Mouse (Mus musculus) urinary bladder, postnatal 10 days (tissue): ENCODE results near the gene Hsh2d.

Experiments used
- DNase-seq: peaks from one replicate; pipeline ENCODE4 v3.0.0; 2022; ENCODE audit warnings: low spot score

Hsh2d gene

DNA sequence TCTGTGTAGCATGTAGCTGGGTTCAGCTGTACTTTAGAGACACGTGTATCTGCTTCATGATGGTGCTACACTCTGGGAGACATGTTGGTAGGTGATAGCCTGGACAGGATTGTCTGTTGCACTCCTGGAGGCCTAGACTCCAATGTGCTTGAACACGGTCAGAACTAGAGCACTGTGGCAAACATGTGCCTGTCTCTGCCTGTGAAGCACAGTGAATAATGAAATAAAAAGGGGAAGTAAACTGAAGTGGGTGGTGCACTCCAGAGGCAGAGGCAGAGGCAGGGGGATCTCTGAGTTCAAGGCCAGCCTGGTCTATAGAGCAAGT lies 739 bp downstream of the Hsh2d start:
- no peak for DNase-seq

DNA sequence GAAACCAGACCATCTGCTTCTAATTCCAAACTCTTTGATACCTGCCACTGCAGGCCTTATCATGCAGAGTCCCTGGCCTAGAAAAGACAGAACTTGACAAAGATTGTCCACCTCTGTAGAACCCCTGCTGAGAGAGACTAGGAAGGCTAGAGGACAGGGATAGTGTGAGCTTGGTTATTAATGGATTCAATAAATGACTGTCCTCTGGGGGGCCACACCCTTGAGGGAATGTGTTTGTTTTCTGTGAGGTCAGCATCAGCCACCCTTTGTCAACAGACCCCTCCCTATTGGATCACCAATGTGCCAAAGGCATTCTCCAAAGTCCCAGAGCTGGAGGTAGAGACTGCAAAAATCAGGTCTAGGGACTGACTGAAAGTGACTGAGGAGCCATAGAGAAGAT lies 2.6 kb downstream of the Hsh2d start:
- DNase-seq = no peak

DNA sequence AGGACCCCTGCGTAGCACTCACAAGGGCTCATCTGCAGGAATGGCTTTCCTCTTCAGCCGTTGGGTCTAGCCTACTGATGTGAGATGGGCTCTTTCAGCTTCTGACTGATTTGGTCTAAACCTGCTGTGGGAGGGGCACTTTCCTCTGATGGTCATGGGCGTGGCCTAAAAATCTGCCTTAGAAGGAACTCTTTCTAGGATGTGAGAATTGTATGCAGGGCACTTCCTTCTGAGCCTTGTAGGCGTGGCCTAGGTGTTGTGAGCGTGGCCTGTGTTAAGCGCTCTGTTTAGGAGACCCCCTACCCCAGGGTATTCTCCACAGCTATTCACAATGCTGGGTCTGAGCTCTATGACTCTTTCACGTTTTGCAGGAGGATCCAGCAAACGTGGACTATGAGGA lies 8.6 kb downstream of the Hsh2d start:
- DNase-seq = no peak

DNA sequence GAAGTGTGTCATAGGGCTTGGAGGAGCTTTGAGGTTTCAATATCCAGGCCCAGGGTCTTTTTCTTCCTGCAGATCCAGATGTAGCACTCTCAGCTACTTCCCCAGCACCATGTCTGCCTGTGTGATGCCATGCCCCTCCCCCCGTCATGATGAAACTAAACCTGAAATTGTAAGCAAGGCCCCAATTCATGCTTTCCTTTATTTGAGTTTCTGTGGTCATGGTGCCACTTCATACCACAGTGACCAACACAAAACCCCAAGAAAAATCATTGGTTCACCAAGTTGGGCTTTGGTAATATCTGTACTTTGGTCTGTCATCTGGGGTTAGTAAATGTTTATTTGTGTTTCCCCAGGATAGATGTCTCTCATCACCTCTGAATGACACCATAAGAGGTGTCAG lies 19.1 kb downstream of the Hsh2d start:
- no peak for DNase-seq

DNA sequence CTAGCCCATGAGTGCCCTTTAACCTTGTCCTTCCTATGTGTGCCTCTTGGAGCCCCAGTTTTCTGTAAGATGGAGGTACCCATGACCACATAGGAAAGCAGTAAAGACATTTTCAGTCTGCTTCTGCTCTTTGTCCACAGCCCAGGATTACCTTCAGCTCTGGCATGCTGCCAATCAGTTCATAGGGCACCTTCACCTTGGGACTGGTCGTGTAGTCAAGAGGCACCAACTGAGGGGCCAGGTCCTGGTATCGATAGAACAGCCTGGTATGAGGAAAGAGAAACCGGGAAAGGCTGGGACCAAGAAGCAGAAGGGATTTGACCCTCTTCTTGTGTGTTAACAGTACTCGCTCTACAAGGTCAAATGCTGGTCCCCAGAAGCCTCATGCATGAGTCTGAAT lies 20.8 kb downstream of the Hsh2d start:
- DNase-seq = no peak

DNA sequence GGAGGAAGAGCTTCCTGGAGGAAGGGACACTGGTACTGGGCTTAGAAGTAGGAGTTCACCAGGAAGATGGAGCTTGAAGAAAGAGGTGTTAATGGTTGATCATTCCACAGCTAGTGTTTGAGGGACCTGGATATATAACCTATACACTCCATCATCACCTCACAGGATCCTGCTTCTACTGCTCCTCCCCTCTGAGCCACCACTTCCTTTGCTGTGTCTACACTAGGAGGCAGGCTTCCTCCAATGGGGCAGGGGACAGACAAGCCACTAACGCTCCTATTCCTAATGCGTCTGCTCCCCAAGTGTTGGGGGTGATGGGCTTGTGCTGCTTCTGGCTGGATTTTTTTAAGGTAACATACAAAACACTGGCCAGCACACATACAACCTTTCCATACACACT lies 21.3 kb downstream of the Hsh2d start:
- no peak for DNase-seq

DNA sequence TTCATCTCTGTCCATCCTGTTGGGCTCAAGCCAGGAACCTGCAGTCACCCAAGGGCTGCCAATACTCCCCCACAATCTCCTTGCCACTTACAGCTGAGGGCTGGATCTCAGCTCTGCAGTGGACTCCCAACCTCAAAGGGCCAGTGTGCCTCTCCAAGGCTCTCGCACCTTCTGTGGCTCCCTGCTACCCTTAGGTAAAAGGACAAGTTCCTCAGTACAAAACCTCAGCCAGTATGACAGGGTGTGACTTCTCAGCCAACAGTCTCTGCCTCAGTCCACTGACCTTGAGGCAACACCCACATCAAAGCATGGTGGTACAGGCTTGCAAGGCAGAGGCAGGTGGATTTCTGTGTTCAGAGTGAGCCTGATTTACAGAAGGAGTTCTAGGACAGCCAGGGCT lies 22.4 kb downstream of the Hsh2d start:
- DNase-seq = no peak

DNA sequence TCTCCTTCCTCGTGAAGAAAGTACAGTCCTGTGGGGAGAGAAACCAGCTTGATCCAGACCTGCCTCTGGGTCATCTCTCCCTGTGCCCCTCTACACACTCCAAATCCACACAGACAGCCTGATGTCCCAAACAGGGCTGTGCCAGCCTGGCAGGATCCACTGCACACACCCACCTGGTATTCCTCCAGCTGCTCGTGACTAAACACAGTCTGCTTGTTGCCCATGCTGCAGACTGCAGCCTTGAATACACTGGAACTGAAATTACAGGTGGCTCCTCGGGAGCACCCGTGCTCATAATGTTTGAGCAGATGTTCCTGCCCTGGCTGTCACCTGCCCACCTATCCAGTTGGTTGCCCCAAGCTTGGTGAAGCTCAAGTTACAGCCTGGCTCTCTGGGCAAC lies 23.3 kb downstream of the Hsh2d start, which contains the start of gene Cib3:
Gene Cib3 (minus strand): TSS at position 87 of the 400 bp plus-strand sequence.
- no peak for DNase-seq

DNA sequence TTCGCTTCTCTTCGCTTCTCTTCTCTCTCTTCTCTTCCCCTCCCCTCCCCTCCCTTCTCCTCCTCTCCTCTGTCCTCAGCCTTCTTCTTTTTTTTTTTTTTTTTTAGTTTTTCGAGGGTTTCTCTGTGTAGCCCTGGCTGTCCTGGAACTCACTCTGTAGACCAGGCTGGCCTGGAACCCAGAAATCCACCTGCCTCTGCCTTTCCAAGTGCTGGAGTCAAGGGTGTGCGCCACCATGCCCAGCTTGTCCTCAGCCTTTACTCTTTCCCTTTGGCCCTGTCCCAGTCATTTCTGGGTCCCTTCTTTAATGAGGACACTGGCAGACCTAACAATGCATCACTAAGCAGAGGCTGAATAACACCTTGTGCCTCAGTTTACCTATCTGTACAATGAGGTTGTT lies 24.1 kb downstream of the Hsh2d start, which contains the start of gene Gm11034:
Gene Gm11034 (minus strand): TSS at position 101 of the 400 bp plus-strand sequence.
- no peak for DNase-seq

DNA sequence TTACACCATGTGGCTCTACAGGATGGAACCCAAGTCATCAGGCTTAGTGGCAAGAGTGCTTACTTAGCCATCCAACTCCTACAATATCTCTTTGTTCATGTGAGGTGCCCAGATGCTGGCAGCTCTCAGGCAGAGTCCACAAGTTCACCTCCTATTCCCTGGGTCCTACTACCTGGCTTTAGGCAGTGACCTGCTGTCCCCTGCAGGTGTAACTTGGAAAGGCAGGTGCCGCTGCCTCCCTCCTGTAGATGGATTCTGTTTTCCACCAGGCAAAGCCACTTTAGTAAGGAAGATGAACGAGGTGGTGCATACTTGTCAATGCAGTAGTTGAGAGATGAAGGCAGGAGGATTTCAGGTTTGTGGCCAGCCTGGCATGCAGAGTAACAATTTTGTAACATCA lies 25.6 kb downstream of the Hsh2d start:
- no peak for DNase-seq

DNA sequence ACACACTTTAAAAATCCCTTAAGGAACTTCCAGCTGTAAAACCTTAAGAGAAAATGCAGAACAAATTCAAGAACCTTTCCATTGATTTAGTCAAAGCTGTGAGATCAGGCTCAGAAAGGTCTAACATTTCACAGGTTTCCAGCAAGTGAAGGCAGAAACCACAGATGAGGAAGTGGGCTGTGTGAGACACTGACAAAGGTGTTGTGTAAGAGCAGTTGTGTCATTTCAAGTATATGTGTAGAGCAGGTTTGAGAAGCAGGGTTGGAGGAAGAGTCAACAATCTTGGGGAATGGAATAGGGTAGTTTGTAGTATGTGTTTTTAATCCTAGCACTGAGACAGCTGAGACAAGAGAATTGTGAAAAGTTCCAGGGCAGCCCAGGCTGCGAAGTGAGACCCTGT lies 26.4 kb downstream of the Hsh2d start:
- no peak for DNase-seq

DNA sequence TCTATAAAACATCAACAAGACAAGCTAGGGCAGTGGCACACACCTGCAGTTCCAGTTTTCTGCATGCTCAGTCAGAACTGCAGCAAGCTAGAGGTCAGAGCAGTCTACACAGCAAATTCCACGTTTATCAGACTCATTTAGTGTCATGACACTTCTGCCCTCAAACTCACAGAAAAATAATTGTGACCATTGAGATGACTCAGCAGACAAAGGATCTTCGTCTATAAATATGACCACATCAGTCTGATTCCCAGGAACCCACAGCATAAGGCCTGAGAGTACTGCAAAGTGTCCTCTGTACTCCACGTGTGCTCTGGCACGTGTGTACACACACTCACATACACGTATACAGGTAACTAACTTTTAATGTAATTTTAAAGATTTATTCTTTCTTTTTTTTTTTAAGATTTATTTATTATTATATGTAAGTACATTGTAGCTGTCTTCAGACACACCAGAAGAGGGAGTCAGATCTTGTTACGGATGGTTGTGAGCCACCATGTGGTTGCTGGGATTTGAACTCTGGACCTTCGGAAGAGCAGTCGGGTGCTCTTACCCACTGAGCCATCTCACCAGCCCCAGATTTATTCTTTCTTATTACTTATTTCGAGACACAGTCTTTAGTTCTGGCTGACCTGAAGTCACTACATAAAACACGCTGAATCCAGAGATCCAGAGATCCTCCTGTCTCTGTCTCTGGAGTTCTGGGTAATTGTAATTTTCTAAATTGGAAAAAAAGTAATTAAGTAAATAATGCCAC lies 29.5 kb downstream of the Hsh2d start:
- no peak for DNase-seq

DNA sequence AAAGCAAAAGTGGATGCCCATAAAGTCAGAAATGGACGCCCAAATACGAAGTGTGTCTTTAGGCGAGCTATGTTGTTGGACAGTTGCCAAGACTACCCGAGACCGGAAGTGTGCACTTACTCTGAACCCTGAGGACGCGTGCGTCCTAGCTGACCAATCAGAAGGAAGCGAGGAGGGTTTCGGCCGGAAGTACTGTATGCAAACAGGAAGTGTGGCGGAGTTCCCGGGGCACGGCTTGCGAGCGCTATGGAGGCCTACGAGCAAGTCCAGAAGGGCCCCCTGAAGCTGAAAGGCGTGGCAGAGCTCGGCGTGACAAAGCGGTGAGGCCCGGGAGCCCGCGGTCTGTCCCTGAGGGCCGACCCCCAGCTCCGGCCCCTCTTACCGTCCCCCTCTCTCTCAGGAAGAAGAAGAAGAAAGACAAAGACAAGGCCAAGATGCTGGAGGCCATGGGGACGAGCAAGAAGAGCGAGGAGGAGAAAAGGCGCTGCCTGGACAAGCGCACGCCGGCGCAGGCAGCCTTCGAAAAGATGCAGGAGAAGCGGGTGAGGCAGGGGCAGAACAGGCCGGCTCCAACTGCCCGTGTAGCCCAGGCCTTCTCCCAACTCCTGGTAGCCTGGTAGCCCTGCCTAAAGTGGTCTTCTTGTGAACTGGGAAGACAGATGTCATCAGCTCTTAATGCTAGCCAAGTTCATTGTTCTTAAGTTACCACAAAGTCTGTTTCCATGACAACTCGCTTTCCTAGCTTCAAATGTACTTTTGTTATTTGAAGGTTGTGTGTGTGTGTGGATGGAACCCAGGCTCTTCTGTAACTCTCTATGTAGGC lies 30.3 kb downstream of the Hsh2d start, which contains the start of gene Fam32a:
Gene Fam32a (plus strand): TSS at position 190 of the 823 bp plus-strand sequence.
- peak; percentile 50 for DNase-seq

DNA sequence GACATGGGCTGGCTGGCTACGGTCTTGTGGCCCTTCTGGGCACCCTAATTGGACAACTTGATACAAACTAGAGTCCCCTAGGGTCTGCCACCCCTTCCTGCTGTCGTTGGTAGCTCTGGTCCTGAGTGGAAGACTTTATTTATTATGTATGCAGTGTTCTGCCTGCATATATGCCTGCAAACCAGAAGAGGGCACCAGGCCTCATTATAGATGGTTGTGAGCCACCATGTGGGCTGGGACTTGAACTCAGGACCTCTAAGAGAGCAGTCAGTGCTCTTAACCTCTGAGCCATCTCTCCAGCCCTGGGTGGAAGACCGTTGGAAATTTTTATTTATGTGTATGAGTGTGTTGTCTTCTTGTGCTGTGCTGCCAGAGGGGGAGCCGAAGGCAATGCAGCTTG lies 31.3 kb downstream of the Hsh2d start:
- no peak for DNase-seq

DNA sequence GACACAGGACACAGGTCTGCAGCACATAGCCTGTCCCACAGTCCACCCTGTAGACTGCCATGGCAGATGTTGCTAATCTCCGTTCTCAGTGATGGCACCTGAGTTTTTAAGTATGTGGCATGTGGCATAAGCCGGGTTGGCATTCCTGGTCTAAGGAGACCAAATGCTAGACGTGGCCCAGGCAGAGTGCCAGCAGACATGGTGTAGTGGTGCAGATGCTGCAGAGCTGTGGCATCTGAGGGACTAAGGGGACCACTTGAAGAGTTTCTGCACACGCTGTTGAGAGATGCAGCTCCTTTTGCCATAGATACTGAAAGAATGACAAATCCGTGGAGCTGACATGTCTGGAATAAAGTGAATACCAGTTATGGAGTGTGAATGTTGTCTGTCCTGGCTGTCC lies 33.2 kb downstream of the Hsh2d start:
- DNase-seq = no peak

DNA sequence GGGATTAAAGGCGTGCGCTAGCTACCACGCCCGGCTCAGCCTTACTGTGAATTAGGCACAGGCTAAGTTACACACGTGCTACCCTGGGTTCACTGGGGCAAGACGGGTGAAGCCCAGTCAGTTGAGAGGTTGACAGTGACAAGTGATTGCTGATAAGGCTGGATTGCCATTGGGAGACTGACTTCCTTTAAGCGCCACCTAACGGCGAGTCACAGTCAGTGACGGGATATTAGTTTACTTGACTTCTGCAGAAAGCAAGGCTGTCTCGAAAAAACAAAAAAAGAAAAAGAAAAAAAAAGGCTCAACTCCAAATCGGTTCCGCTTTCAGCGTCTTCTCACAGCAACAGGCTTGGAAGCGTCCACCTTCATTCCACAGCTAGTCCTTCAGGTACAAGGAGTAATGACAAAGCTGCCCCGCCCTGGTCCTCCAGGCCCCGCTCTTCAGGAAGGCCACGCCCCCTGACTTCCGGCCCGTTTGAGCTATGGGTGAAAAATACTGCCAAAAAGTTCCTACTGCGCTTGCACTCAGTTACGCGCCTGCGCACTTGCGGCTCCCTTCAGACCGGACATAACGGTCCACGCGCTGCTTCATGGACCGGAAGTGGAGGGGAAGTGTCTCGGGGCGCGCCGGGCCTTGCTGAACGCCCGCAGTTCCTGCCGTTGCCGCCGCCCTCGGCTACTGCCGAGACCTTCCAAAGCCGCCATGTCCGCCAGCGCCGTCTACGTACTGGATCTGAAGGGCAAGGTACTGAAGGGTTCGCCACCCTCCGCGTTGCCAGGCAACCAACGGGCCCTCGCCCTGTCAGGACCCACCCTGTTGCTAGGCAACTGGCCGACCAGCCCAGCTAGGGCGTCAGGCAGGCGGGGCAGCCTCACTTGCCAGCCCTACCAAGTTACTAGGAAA lies 50.3 kb downstream of the Hsh2d start, which contains the start of gene Ap1m1:
Gene Ap1m1 (plus strand): TSS at position 520 of the 904 bp plus-strand sequence.
- DNase-seq = peak; percentile 89

DNA sequence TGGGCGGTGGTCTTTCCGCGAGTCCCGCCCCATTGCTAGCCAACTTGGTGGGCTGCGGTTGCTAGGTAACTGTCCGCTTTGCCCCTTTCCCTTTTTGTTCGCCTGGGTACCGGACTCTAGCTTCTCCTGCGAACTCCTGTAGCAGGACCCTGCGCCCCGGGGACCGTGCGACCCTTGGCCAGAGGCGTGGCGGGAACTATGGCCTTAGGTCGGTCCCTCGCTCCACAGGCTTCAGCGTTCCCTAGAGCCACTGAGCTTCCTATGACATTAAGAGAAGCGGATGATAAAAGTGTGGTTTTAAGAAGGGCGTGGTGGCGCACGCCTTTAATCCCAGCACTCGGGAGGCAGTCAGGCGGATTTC lies 50.9 kb downstream of the Hsh2d start:
- no peak for DNase-seq

DNA sequence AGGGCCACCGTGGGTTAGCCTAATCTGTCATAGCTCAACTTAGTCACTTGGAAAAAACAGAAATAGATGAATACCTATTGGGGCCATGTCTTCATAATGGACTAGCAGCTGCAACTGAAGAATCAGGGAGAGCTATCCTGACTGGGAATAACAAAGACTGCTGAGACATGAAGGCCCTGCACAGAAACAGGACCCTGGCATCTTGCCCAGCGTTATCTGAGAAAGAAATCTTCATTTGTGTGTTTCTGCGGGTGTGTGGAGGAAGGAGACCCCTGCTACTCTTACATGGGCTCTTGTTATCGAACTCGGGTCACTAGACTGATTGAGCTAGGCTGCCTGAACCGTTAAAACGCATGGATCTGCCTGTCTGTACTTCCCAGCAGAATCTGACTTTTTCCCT lies 51.5 kb downstream of the Hsh2d start:
- DNase-seq = no peak

DNA sequence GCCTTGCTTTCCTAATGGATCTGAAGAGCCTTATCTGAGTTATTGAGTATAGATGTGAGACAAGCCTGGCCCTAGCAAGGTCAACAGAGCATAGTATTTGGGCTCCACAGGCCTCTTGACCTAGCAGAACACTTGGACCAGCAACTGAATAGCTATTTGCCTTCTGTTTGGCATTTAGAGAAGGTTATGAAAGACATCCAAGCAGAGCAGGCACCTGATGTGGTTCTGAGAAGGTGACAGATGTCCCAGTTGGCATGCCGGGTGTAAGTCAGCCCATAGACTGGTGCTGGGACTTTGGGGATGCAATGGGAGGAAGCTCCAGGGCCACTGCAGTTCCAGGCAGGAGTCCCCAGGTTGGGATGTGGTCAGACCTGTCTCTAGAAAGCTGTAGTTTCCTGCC lies 52.8 kb downstream of the Hsh2d start:
- DNase-seq = no peak

DNA sequence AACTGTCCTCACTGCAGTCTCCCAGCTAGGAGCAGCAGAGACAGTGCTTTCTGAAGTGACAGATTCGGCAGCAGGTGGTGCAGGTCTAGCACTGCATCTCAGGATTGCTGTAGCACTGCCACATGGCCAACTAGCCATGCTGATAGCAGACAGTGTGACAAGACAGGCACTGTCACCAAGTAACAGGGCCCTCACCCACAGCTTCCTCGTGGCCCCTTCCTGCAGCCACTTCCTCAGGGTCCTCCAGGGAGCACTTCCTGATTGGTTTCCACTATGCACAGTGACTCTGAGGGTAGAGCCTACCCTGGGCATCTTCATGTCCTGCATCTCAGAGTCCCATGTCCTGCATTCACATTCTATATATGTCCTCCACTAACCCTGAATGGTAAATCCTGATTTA lies 55.2 kb downstream of the Hsh2d start:
- no peak for DNase-seq
